Mouse (Mus musculus) stomach, embryonic 14.5 days (tissue): ENCODE measurements around the gene Gapvd1. TPM values are rescaled to one million over a fixed set of nuclear protein-coding genes. Genes with fewer than 3 reads are reported as not detected.
A peak's percentile ranks its signal among the peaks of the same experiment; 100 is the strongest.

Experiments used
- ATAC-seq: fragments of 200-750 bp; cut with Nextera tagmentation; 2 replicates; pipeline ENCODE4 v1.8.0; 2017; ENCODE audit warnings: low read depth, moderate TSS enrichment; ENCODE audit not compliant: insufficient number of reproducible peaks, insufficient read depth, low FRiP score
- H3K27ac ChIP-seq: fragments of 300-500 bp; sonication (generic); 2 replicates; pipeline ENCODE4 v1.5.1; 2014; ENCODE audit warnings: mild to moderate bottlenecking, low read length, moderate library complexity, mixed read lengths
- H3K27me3 ChIP-seq: fragments of 300-500 bp; sonication (generic); 2 replicates; pipeline ENCODE4 v1.6.1; 2014; ENCODE audit warnings: low read length, control low read depth, mixed read lengths; ENCODE audit not compliant: control insufficient read depth, insufficient read depth
- H3K36me3 ChIP-seq: fragments of 300-500 bp; sonication (generic); 2 replicates; pipeline ENCODE4 v1.6.1; 2014; ENCODE audit warnings: mild to moderate bottlenecking, control low read depth, low read length, moderate library complexity, mixed read lengths; ENCODE audit not compliant: control insufficient read depth, insufficient read depth
- H3K4me1 ChIP-seq: fragments of 300-500 bp; sonication (generic); 2 replicates; pipeline ENCODE4 v1.6.1; 2014; ENCODE audit warnings: low read length, control low read depth, mixed read lengths; ENCODE audit not compliant: control insufficient read depth, insufficient read depth
- H3K4me2 ChIP-seq: fragments of 300-500 bp; sonication (generic); replicated peaks from 2 replicates; pipeline ENCODE4 v1.6.1; 2014; ENCODE audit warnings: low read depth, low read length, control low read depth
- H3K4me3 ChIP-seq: fragments of 300-500 bp; sonication (generic); 2 replicates; pipeline ENCODE4 v1.5.1; 2014; ENCODE audit warnings: low read depth, low read length, control low read depth
- H3K9ac ChIP-seq: fragments of 300-500 bp; sonication (generic); replicated peaks from 2 replicates; pipeline ENCODE4 v1.6.1; 2014; ENCODE audit warnings: low read depth, mild to moderate bottlenecking, control low read depth, low read length, moderate library complexity, mixed read lengths
- H3K9me3 ChIP-seq: fragments of 300-500 bp; sonication (generic); 2 replicates; pipeline ENCODE4 v1.6.1; 2016; ENCODE audit warnings: low read depth, low read length, control low read depth; ENCODE audit not compliant: control insufficient read depth
- WGBS: fragments of 180-500 bp; shearing (Covaris S2); extraction: QIAGEN DNeasy Blood & Tissue Kit; methylation state at CpG from one replicate; pipeline ENCODE4 v1.1.7; 2014; 5-methylcytosine and 5-hydroxymethylcytosine counted together
- polyA plus RNA-seq: library from polyadenylated mRNA; unstranded; fragments of >200 nt; fragmentation: Nextera tagmentation; extraction: Ambion mirVana; gene quantifications from 2 replicates; pipeline ENCODE4 v1.2.1, GENCODE M21; 2014

The Gapvd1 gene
- polyA plus RNA-seq, 1 experiment from 2014 or later: 95.2 TPM

DNA sequence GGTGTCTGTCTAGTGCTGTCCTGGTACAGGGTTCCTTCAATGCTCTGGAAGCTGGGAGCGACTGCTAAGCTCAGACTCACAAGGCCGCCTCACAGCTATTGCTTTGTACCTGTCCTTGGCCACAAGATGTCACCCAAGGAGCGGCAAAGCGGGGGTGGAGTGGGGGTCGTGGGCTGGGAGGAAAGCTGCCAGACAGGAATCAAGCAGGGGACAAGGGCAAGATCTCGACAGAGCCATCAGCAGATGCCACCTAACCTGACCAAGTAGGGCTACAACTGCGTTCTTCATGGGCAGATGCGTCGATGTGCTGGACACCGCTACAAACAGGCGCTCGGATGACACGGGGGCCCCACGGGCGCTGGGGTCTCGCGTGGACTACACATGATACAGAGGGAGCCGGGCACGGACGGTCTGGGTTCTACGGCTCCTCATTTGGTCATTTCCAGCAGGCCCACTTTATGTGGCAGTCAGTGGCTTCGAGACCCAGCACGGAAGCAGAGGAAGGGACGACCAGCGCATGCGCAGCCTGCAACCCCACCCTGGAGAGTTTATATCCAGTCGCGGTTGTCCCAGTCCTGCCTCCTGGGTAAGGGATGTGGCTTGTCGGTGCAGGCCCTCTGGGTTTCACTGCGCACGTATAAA is 83.5 kb downstream of the Gapvd1 start:
- no peaks in the 10 kb centered on the region for H3K9me3 ChIP-seq
- no peak overlapping the region for H3K27ac ChIP-seq
- 29% methylated on average over 31 of the region's 31 CpGs for WGBS
- peak overlapping the region; percentile 32; the same call in 1 of the 2 replicates for H3K9ac ChIP-seq
- no peaks in the 10 kb centered on the region for H3K27me3 ChIP-seq
- peak overlapping the region; percentile 31 for H3K4me3 ChIP-seq
- 0 out of 2 replicates have a peak, but pooled peaks cover 3% of the 10 kb centered on the region for H3K4me1 ChIP-seq
- peaks cover 12% of the 10 kb centered on the region for H3K36me3 ChIP-seq
- ATAC-seq: peak; percentile 69; the same call in 1 of the 2 replicates
- H3K4me2 ChIP-seq: peak overlapping the region; percentile 56

DNA sequence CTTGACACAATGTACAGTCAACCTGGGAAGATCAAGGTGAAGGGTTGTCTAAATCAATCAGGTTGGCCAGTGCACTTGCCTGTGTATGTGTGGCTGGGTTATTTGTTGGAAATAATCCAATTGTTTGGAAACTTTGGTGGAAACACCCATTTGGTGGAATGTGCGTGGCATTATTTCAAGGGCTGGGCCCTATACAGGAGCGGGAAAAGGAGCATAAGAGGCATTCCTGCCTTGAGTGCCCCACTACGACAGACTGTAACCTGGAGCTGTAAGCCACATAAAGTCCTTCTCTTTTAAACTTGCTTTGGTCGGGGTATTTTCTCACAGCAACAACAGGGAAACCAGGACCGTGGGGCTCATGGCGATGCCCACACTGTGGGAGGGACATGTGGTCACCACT is 84.6 kb downstream of the Gapvd1 start:
- H3K9ac ChIP-seq: no peak overlapping the region
- no peak overlapping the region for H3K27ac ChIP-seq
- H3K9me3 ChIP-seq: no peaks in the 10 kb centered on the region
- H3K4me2 ChIP-seq: no peak overlapping the region
- H3K4me3 ChIP-seq: no peak overlapping the region
- H3K4me1 ChIP-seq: 0 out of 2 replicates have a peak, but pooled peaks cover 3% of the 10 kb centered on the region
- no peak for ATAC-seq
- WGBS: 85% methylated on average over 6 of the region's 6 CpGs
- H3K36me3 ChIP-seq: peaks cover 5% of the 10 kb centered on the region; the same call in 1 of the 2 replicates
- no peaks in the 10 kb centered on the region for H3K27me3 ChIP-seq

DNA sequence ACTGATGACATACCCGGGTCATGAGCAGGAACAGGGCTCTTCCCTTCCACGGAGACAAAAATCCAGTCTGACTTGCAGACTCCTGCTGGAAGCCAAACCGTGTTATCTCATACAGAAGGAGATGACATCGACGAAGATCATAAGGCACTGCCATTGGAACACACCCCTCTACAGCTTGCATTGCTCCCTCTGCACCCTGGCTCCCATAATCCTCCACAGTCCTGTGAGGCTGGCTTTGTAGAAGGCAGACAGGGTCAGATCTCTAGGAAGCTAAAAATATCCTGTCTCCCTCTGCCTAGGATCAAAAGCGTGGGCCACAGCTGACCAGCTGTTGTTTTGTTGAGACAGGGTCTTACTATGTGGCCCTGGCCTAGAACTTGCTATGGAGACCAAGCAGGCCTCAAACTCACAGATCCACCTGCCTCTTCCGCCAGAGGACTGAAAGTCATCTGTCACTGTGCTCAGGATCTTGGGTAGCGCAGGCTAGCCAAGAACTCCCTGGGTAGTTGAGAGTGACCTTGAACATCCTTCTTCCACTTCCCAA is 85.8 kb downstream of the Gapvd1 start:
- H3K27ac ChIP-seq: no peak overlapping the region
- ATAC-seq: no peak
- H3K4me3 ChIP-seq: no peak overlapping the region
- H3K4me2 ChIP-seq: no peak overlapping the region
- H3K4me1 ChIP-seq: 0 out of 2 replicates have a peak, but pooled peaks cover 3% of the 10 kb centered on the region
- no peaks in the 10 kb centered on the region for H3K36me3 ChIP-seq
- H3K9ac ChIP-seq: no peak overlapping the region
- H3K9me3 ChIP-seq: no peaks in the 10 kb centered on the region
- WGBS: 42% methylated on average over 8 of the region's 8 CpGs
- no peaks in the 10 kb centered on the region for H3K27me3 ChIP-seq

DNA sequence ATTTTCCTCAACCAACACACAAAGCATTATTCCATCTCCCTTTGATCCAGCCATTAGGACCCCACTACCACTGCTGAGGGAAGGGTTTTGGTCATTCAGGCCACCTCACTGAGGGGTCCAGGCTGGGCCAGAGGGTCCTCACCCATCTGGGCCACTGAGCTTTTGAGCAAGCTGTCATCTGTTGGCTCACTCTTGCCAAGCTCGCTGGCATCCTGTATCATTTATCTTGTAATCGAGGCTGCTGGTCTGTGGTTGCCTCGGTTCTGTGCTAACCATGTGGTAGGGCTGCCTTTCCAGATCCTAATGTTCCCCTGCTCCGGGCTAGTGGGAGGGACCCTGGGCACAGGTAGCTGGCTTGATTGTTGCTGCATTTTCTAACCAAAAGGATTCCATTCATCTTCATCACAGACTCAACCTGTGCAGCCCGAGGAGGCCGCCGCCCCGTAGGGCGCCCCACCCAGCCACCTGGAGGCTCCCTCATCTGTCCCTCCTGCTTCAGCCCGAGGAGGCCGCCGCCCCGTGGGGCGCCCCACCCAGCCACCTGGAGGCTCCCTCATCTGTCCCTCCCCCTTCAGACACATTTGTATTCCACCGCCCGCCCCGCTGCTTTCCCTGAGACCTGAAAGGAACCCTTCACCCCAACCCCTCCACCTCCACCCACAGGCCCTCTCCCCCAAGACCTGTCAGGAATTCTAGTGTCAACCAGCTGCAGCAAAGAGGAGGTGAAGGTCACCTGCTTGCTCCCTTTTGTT is 86.4 kb downstream of the Gapvd1 start:
- no peak for ATAC-seq
- H3K4me2 ChIP-seq: no peak overlapping the region

GRCm38 (mm10) chr2:34667820-34668219 is 87.2 kb downstream of the Gapvd1 start:
- Histone ChIP-seq H3K4me1 (0 out of 2 replicates have a peak, but pooled peaks cover 3% of the 10 kb centered on the region), H3K9me3 (no peaks in the 10 kb centered on the region), H3K27ac (no peak overlapping the region), H3K36me3 (no peaks in the 10 kb centered on the region), H3K4me3 (no peak overlapping the region), H3K9ac (no peak overlapping the region), H3K4me2 (no peak overlapping the region), H3K27me3 (no peaks in the 10 kb centered on the region)
- 37% methylated on average over 10 of the region's 10 CpGs for WGBS
- no peak for ATAC-seq

More for the DNA sequence above, 86.4 kb downstream of the Gapvd1 start:
- Histone ChIP-seq H3K27ac (no peak overlapping the region), H3K4me3 (no peak overlapping the region), H3K4me1 (0 out of 2 replicates have a peak, but pooled peaks cover 3% of the 10 kb centered on the region), H3K9me3 (no peaks in the 10 kb centered on the region), H3K9ac (no peak overlapping the region), H3K36me3 (no peaks in the 10 kb centered on the region), H3K27me3 (no peaks in the 10 kb centered on the region)
- 28% methylated on average over 17 of the region's 17 CpGs for WGBS

- no peak overlapping the region for H3K4me2 ChIP-seq
- 79% methylated on average over 11 of the region's 11 CpGs for WGBS
- no peak overlapping the region for H3K4me3 ChIP-seq
- no peak for ATAC-seq
- no peaks in the 10 kb centered on the region for H3K4me1 ChIP-seq
- no peaks in the 10 kb centered on the region for H3K27me3 ChIP-seq
- no peak overlapping the region for H3K27ac ChIP-seq
- H3K9ac ChIP-seq: no peak overlapping the region
- H3K36me3 ChIP-seq: no peaks in the 10 kb centered on the region
- H3K9me3 ChIP-seq: no peaks in the 10 kb centered on the region
Observed at GRCm38 (mm10) chr2:34647410-34647809, 107.6 kb downstream of the Gapvd1 start.

DNA sequence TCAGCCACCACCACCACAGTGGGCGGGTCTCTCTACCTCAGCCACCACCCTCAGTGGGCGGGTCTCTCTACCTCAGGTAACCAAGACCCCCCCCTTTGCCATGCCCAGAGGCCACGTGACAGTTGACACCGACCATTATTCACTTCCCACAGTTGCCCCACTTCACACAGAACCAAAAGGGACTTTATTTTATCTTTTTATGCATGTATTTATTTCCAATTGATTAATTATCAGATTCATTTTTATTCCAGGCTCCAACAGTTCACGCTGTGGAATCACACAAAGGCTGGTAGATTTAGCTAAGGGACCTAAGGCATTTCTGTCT is 108.5 kb downstream of the Gapvd1 start:
- ATAC-seq: no peak; the same call in 1 of the 2 replicates
- no peaks in the 10 kb centered on the region for H3K4me1 ChIP-seq
- no peaks in the 10 kb centered on the region for H3K36me3 ChIP-seq
- no peaks in the 10 kb centered on the region for H3K27me3 ChIP-seq
- WGBS: 7% methylated on average over 5 of the region's 5 CpGs
- H3K4me2 ChIP-seq: peak overlapping the region; percentile 65
- H3K9me3 ChIP-seq: no peaks in the 10 kb centered on the region
- 0 out of 2 replicates have a peak overlapping the region, but pooled peaks have one; percentile 25 for H3K9ac ChIP-seq
- H3K4me3 ChIP-seq: peak overlapping the region; percentile 37
- no peak overlapping the region for H3K27ac ChIP-seq

- no peaks in the 10 kb centered on the region for H3K4me1 ChIP-seq
- WGBS: 9% methylated on average over 21 of the region's 21 CpGs
Observed at GRCm38 (mm10) chr2:34645851-34646540, 109.0 kb downstream of the Gapvd1 start.

More at GRCm38 (mm10) chr2:34645851-34646540, 109.0 kb downstream of the Gapvd1 start:
- Histone ChIP-seq H3K36me3 (no peaks in the 10 kb centered on the region), H3K27me3 (no peaks in the 10 kb centered on the region), H3K4me2 (peak overlapping the region; percentile 65), H3K9me3 (no peaks in the 10 kb centered on the region), H3K9ac (peak overlapping the region; percentile 25; the same call in 1 of the 2 replicates), H3K27ac (no peak overlapping the region), H3K4me3 (peak overlapping the region; percentile 37)
- peak; percentile 94; the same call in 1 of the 2 replicates for ATAC-seq
